Mouse (Mus musculus) liver, adult 2 months (tissue): Measurements from ENCODE around the gene Ndufb6. TPM values are rescaled to one million over a fixed set of nuclear protein-coding genes. Genes with fewer than 3 reads are reported as not detected.
A peak's percentile ranks its signal among the peaks of the same experiment; 100 is the strongest.

Experiments
- DNase-seq: peaks from one replicate; pipeline ENCODE4 v3.0.0-alpha.2; 2011; ENCODE audit warnings: low read depth, low spot score; ENCODE audit errors: extremely low read depth
- H3K27ac ChIP-seq: fragments of 200-500 bp; replicated peaks from 2 replicates; pipeline ENCODE4 v1.5.1; 2012; ENCODE audit warnings: low read depth, mild to moderate bottlenecking, control low read depth, inconsistent platforms, low read length; ENCODE audit not compliant: insufficient read depth
- H3K27me3 ChIP-seq: fragments of 200-500 bp; 2 replicates; pipeline ENCODE4 v1.6.1; 2012; ENCODE audit warnings: mild to moderate bottlenecking, moderate library complexity, low read length, inconsistent platforms; ENCODE audit not compliant: control insufficient read depth, insufficient read depth
- H3K36me3 ChIP-seq: fragments of 200-500 bp; 2 replicates; pipeline ENCODE4 v1.6.1; 2012; ENCODE audit warnings: low read length, inconsistent platforms; ENCODE audit not compliant: control insufficient read depth, insufficient read depth
- H3K4me1 ChIP-seq: fragments of 200-500 bp; 2 replicates; pipeline ENCODE4 v1.6.1; 2011; ENCODE audit warnings: low read length; ENCODE audit not compliant: control insufficient read depth, insufficient read depth
- H3K4me3 ChIP-seq: fragments of 200-500 bp; 2 replicates; pipeline ENCODE4 v1.5.1; 2011; ENCODE audit warnings: low read depth, mild to moderate bottlenecking, control low read depth, low read length, moderate library complexity; ENCODE audit not compliant: insufficient read depth
- H3K79me2 ChIP-seq: fragments of 200-500 bp; 2 replicates; pipeline ENCODE4 v1.6.1; 2012; ENCODE audit warnings: inconsistent platforms, mild to moderate bottlenecking, low read length, moderate library complexity; ENCODE audit not compliant: control insufficient read depth, insufficient read depth
- H3K9ac ChIP-seq: fragments of 200-500 bp; 2 replicates; pipeline ENCODE4 v1.6.1; 2012; ENCODE audit warnings: low read depth, mild to moderate bottlenecking, control low read depth, inconsistent platforms, low read length
- CTCF ChIP-seq: fragments of 200-500 bp; IDR thresholded peaks from 2 replicates; pipeline ENCODE4 v1.5.1; 2011; ENCODE audit warnings: low read depth, low read length, control low read depth
- POLR2A ChIP-seq: fragments of 200-500 bp; IDR thresholded peaks from 2 replicates; pipeline ENCODE4 v1.6.1; 2011; ENCODE audit warnings: low read length, control low read depth; ENCODE audit not compliant: insufficient read depth; ENCODE audit errors: extremely low read depth
- WGBS: fragments of 180-500 bp; shearing (Covaris S2); methylation state at CpG from one replicate; pipeline ENCODE4 v1.1.7; 2018; 5-methylcytosine and 5-hydroxymethylcytosine counted together
- polyA plus RNA-seq: library from polyadenylated mRNA; depleted of rRNA; stranded (reverse); fragments of >200 nt; gene quantifications from 2 replicates; pipeline ENCODE4 v1.2.3, GENCODE M21; 2012; rRNA removed
- total RNA-seq: library from RNA; depleted of rRNA; stranded (reverse); fragments of >200 nt; gene quantifications from 2 replicates; pipeline ENCODE4 v1.2.3, GENCODE M21; 2014; rRNA removed

The Ndufb6 gene
- total RNA-seq = 154 and 169 TPM in 2 replicates
- 135 and 138 TPM in 2 replicates for polyA plus RNA-seq

GRCm38 (mm10) chr4:40279276-40279900, at the start of gene Ndufb6:
Gene Ndufb6 (minus strand): TSS chr4:40279421.
- H3K9ac ChIP-seq = peak within 1 kb of the TSS; percentile 91
- H3K27ac ChIP-seq = peak within 1 kb of the TSS; percentile 90
- H3K4me3 ChIP-seq = peak within 1 kb of the TSS; percentile 96
- peak; percentile 84 for DNase-seq
- no peak for TF ChIP-seq CTCF
- 0 out of 2 replicates have a peak, but pooled peaks have one; percentile 63 for TF ChIP-seq POLR2A
- WGBS = under 1% methylated on average over 36 of the region's 36 CpGs
- H3K27me3 ChIP-seq = no peaks in the 10 kb centered on the region
- no peaks in the 10 kb centered on the region for H3K4me1 ChIP-seq
- H3K36me3 ChIP-seq = peaks cover 15% of the 10 kb centered on the region
- peaks cover 19% of the 10 kb centered on the region for H3K79me2 ChIP-seq

GRCm38 (mm10) chr4:40327161-40327560, 47.9 kb upstream of the Ndufb6 start:
- DNase-seq = no peak
- TF ChIP-seq CTCF (no peak), POLR2A (no peak)
- H3K9ac ChIP-seq = no peak overlapping the region
- no peaks in the 10 kb centered on the region for H3K27me3 ChIP-seq
- no peaks in the 10 kb centered on the region for H3K79me2 ChIP-seq
- H3K36me3 ChIP-seq = no peaks in the 10 kb centered on the region
- no peaks in the 10 kb centered on the region for H3K4me1 ChIP-seq
- WGBS = 79% methylated on average over 3 of the region's 3 CpGs
- no peak overlapping the region for H3K27ac ChIP-seq
- no peak overlapping the region for H3K4me3 ChIP-seq

DNA sequence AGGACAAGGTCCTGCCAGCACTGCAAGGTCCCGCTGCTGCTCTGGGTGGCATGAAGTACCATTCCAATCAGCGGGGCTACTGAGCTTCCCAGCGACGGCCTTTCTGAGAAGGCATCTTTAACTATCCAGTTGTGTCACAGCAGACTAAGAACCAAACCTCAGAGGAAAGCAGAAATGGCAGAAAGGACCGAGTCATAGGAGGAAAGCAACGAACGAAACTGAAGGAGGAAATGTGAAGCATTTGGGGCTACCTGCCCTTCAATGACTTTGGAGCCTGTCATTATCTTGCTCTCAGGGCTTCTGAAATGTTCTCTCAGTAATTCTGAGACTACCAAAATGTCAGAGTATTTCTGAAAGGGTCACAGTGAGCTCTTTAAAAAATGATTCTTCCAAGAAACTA, 45.4 kb upstream of the Ndufb6 start:
- whole genome bisulfite sequencing = 77% methylated on average over 7 of the region's 7 CpGs
- no peak for DNase-seq
- H3K36me3 ChIP-seq = no peaks in the 10 kb centered on the region
- no peak overlapping the region for H3K9ac ChIP-seq
- H3K27ac ChIP-seq = no peak overlapping the region
- no peaks in the 10 kb centered on the region for H3K27me3 ChIP-seq
- no peaks in the 10 kb centered on the region for H3K79me2 ChIP-seq
- no peak overlapping the region for H3K4me3 ChIP-seq
- no peak for TF ChIP-seq CTCF
- TF ChIP-seq POLR2A = no peak
- no peaks in the 10 kb centered on the region for H3K4me1 ChIP-seq

GRCm38 (mm10) chr4:40317404-40317803, 38.2 kb upstream of the Ndufb6 start:
- Histone ChIP-seq H3K9ac (no peak overlapping the region), H3K79me2 (no peaks in the 10 kb centered on the region), H3K4me3 (no peak overlapping the region), H3K27ac (no peak overlapping the region), H3K4me1 (no peaks in the 10 kb centered on the region; the same call in 1 of the 2 replicates), H3K27me3 (0 out of 2 replicates have a peak, but pooled peaks cover 2% of the 10 kb centered on the region), H3K36me3 (no peaks in the 10 kb centered on the region)
- no peak for DNase-seq
- WGBS = 82% methylated on average over 3 of the region's 3 CpGs
- TF ChIP-seq CTCF = no peak
- TF ChIP-seq POLR2A = no peak

DNA sequence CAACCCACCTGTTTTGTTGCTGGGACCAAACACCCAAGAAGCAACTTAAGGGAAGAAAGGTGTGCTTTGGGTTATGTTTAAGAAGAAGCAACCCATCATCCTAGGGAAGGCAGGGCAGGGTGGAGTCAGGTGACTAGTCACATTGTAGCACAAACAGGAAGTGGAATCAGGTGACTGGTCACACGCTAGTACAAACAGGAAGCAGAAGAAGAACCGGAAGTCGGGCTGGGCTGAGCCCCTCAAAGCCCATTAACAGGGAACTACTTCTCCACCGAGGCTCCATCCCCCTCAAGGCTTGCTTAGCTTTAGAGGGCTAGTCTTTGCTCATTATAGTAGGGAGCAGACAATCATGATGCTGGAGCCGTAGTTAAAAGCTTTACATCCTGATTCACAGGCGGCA, 33.8 kb upstream of the Ndufb6 start:
- no peaks in the 10 kb centered on the region for H3K36me3 ChIP-seq

DNA sequence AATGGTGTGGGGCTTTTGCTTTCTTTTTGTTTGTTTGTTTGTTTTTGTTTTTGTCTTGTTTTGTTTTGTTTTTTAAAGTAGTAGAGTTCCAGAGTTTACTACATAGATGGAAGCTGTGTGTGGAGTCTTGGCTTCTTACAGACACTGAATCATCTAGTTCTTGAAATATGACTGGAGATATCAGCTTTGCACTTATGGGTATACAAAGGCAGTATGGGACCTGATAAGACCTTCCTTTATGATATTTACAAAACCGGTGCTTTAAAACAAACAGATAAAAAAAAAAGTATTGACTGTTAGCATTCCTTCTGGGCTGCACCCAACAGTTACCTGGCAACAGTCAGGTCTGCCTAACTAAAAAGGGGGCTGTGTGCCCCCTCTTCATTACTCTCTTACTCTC, 33.0 kb upstream of the Ndufb6 start:
- TF ChIP-seq POLR2A (no peak), CTCF (no peak)
- Histone ChIP-seq H3K4me3 (no peak overlapping the region), H3K36me3 (no peaks in the 10 kb centered on the region), H3K9ac (no peak overlapping the region), H3K79me2 (no peaks in the 10 kb centered on the region), H3K4me1 (no peaks in the 10 kb centered on the region; the same call in 1 of the 2 replicates), H3K27me3 (peaks cover 6% of the 10 kb centered on the region; the same call in 1 of the 2 replicates), H3K27ac (no peak overlapping the region)
- 9% methylated on average over 1 of the region's 1 CpGs for WGBS
- DNase-seq = no peak

More for the DNA sequence above, 33.8 kb upstream of the Ndufb6 start:
- no peak for TF ChIP-seq POLR2A
- TF ChIP-seq CTCF = no peak
- Histone ChIP-seq H3K27ac (no peak overlapping the region), H3K4me3 (no peak overlapping the region), H3K79me2 (no peaks in the 10 kb centered on the region), H3K9ac (no peak overlapping the region), H3K27me3 (0 out of 2 replicates have a peak, but pooled peaks cover 4% of the 10 kb centered on the region), H3K4me1 (no peaks in the 10 kb centered on the region; the same call in 1 of the 2 replicates)
- DNase-seq = no peak
- 69% methylated on average over 6 of the region's 6 CpGs for WGBS
